Mouse (Mus musculus) monocyte, adult 5-6 weeks (primary cell): ENCODE results near the gene Rab35. TPM values are rescaled to one million over a fixed set of nuclear protein-coding genes. Genes with fewer than 3 reads are reported as not detected.

ENCODE experiments used
- ATAC-seq: fragments of 153-309, 156-312 bp; replicated peaks from 2 replicates; pipeline ENCODE4 v1.8.0; 2017; ENCODE audit warnings: mild to moderate bottlenecking; ENCODE audit not compliant: low TSS enrichment, insufficient number of reproducible peaks, severe bottlenecking, poor library complexity, low FRiP score
- total RNA-seq: library from RNA; stranded (forward); fragments of 200-1000, 200-491, 200-594 nt; gene quantifications from 3 replicates; pipeline ENCODE4 v1.2.3, GENCODE M21; 2017

Gene Rab35
- total RNA-seq, 1 experiment from 2014 or later, result 44.1 TPM

- ATAC-seq, result no peak
These were observed 55.0 kb downstream of the Rab35 start for GRCm38 (mm10) chr5:115686716-115687115.

- ATAC-seq, result no peak
These were observed 61.6 kb downstream of the Rab35 start for GRCm38 (mm10) chr5:115693271-115693670.

GRCm38 (mm10) chr5:115695191-115695770, 63.6 kb downstream of the Rab35 start:
- no peak for ATAC-seq

- ATAC-seq, result no peak
These were observed 65.1 kb downstream of the Rab35 start for GRCm38 (mm10) chr5:115696811-115697210.

Other genes starting within 250 kb of the Rab35 start
- gene Msi1, start 202.3 kb upstream of the Rab35 start, total RNA-seq, result not detected in 3 replicates
- not detected in 3 replicates for gene Pla2g1b, start 165.6 kb upstream of the Rab35 start, total RNA-seq
- gene Sirt4, start 147.2 kb upstream of the Rab35 start, total RNA-seq, result 5.2 to 10.7 TPM (median 7.8 TPM) in 3 replicates
- 85.9 to 113 TPM (median 106 TPM) in 3 replicates for gene Pxn, start 125.2 kb upstream of the Rab35 start, total RNA-seq
- gene Rplp0, start 72.4 kb upstream of the Rab35 start, total RNA-seq, result 991 to 1,396 TPM (median 1,306 TPM) in 3 replicates
- gene Gcn1l1, start 66.7 kb upstream of the Rab35 start, total RNA-seq, result 16.9 to 37.5 TPM (median 22.8 TPM) in 3 replicates
- 6.0 to 10.2 TPM (median 9.6 TPM) in 3 replicates for gene Bicdl1, start 99.7 kb downstream of the Rab35 start, total RNA-seq
- 3.9 to 4.6 TPM (median 4.4 TPM) in 3 replicates for gene Cit, start 213.4 kb downstream of the Rab35 start, total RNA-seq